Mouse (Mus musculus) MEL (cell line): Measurements from ENCODE around the gene Prrxl1.

Source experiments
- CTCF ChIP-seq, 3 experiments: IDR thresholded peaks in 2 of 3; conservative IDR thresholded peaks in 1 of 3; 2 replicates each; pipeline ENCODE4 v1.5.1; 2011 to 2012; ENCODE audit warnings: low read length in 3 of 3, low read depth in 2 of 3, mild to moderate bottlenecking in 2 of 3, improper control_type of control experiment in 1 of 3, inconsistent platforms in 1 of 3, mixed read lengths in 1 of 3, moderate library complexity in 1 of 3; ENCODE audit not compliant: control insufficient read depth in 1 of 3, insufficient read depth in 1 of 3, poor library complexity in 1 of 3, severe bottlenecking in 1 of 3
- MAX ChIP-seq: IDR thresholded peaks from 2 replicates; pipeline ENCODE4 v1.6.1; 2011; ENCODE audit warnings: low read length, improper control_type of control experiment
- NELFE ChIP-seq: IDR thresholded peaks from 2 replicates; pipeline ENCODE4 v1.6.1; 2011; ENCODE audit warnings: low read depth, low read length, improper control_type of control experiment
- POLR2A ChIP-seq, 2 experiments: IDR thresholded peaks; 2 replicates each; pipeline ENCODE4 v1.6.1; 2011 to 2012; ENCODE audit warnings: low read length in 2 of 2, mild to moderate bottlenecking in 2 of 2, control low read depth in 1 of 2, improper control_type of control experiment in 1 of 2, low read depth in 1 of 2, moderate library complexity in 1 of 2; ENCODE audit not compliant: control insufficient read depth in 1 of 2, insufficient read depth in 1 of 2, poor library complexity in 1 of 2
- SIN3A ChIP-seq: IDR thresholded peaks from 2 replicates; pipeline ENCODE4 v1.6.1; 2012; ENCODE audit warnings: low read length, improper control_type of control experiment, inconsistent platforms

GRCm38 (mm10) chr14:32561428-32561827, 37.8 kb upstream of the Prrxl1 start:
- TF ChIP-seq NELFE (no peak), POLR2A (IDR thresholded peaks at IDR 0.05; ENCODE audit: control insufficient read depth in 1 of 2, insufficient read depth in 1 of 2, low read depth in 1 of 2, low read length in 2 of 2, poor library complexity in 1 of 2) (no peak), MAX (no peak), CTCF (IDR thresholded peaks at IDR 0.05 in 2 of 3, conservative IDR thresholded peaks at IDR 0.05 in 1 of 3; ENCODE audit: control insufficient read depth in 1 of 3, insufficient read depth in 1 of 3, low read depth in 2 of 3, low read length in 3 of 3, poor library complexity in 1 of 3, severe bottlenecking in 1 of 3) (no peak), SIN3A (peak; percentile 60)
